Mouse (Mus musculus) hindbrain, postnatal 0 days (tissue): Measurements from ENCODE around the gene Nle1. TPM values are rescaled to one million over a fixed set of nuclear protein-coding genes. Genes with fewer than 3 reads are reported as not detected.

Source experiments
- ATAC-seq: fragments of 200-750 bp; cut with Nextera tagmentation; 2 replicates; pipeline ENCODE4 v1.8.0; 2017; ENCODE audit warnings: mild to moderate bottlenecking, moderate TSS enrichment, moderate library complexity
- DNase-seq: peaks from one replicate; pipeline ENCODE4 v3.0.0-alpha.2; 2015; ENCODE audit warnings: low spot score
- H3K27ac ChIP-seq: fragments of 300-500 bp; sonication (generic); 2 replicates; pipeline ENCODE4 v1.5.1; 2014; ENCODE audit warnings: mild to moderate bottlenecking
- H3K27me3 ChIP-seq: fragments of 300-500 bp; sonication (generic); 2 replicates; pipeline ENCODE4 v1.6.1; 2014; ENCODE audit warnings: low read length, mixed read lengths; ENCODE audit not compliant: insufficient read depth
- H3K36me3 ChIP-seq: fragments of 300-500 bp; sonication (generic); 2 replicates; pipeline ENCODE4 v1.6.1; 2014; ENCODE audit warnings: low read length, mixed read lengths; ENCODE audit not compliant: insufficient read depth
- H3K4me1 ChIP-seq: fragments of 300-500 bp; sonication (generic); 2 replicates; pipeline ENCODE4 v1.6.1; 2014; ENCODE audit warnings: antibody characterized with exemption, low read length, mixed read lengths; ENCODE audit not compliant: insufficient read depth
- H3K4me2 ChIP-seq: fragments of 300-500 bp; sonication (generic); 2 replicates; pipeline ENCODE4 v1.6.1; 2014; ENCODE audit warnings: low read depth, mild to moderate bottlenecking, low read length, moderate library complexity, mixed read lengths
- H3K4me3 ChIP-seq: fragments of 300-500 bp; sonication (generic); 2 replicates; pipeline ENCODE4 v1.5.1; 2014; ENCODE audit warnings: low read length
- H3K9ac ChIP-seq: fragments of 300-500 bp; sonication (generic); replicated peaks from 2 replicates; pipeline ENCODE4 v1.6.1; 2014; ENCODE audit warnings: mild to moderate bottlenecking, low read length, moderate library complexity, mixed read lengths
- H3K9me3 ChIP-seq: fragments of 300-500 bp; sonication (generic); 2 replicates; pipeline ENCODE4 v1.6.1; 2016; ENCODE audit warnings: low read length, mixed read lengths
- CTCF ChIP-seq: IDR thresholded peaks from 2 replicates; pipeline ENCODE4 v1.5.1; 2016; ENCODE audit warnings: antibody characterized with exemption, control low read depth, low read depth
- WGBS: fragments of 180-500 bp; shearing (Covaris S2); extraction: QIAGEN DNeasy Blood & Tissue Kit; methylation state at CpG from one replicate; pipeline ENCODE4 v1.1.7; 2014; 5-methylcytosine and 5-hydroxymethylcytosine counted together
- polyA plus RNA-seq: library from polyadenylated mRNA; unstranded; fragments of >200 nt; fragmentation: Nextera tagmentation; extraction: Ambion mirVana; gene quantifications from 2 replicates; pipeline ENCODE4 v1.2.1, GENCODE M21; 2015
- total RNA-seq: library from RNA; depleted of rRNA; stranded (reverse); fragments of >200 nt; gene quantifications from 2 replicates; pipeline ENCODE4 v1.2.3, GENCODE M21; 2014; rRNA removed

Gene Nle1
- 23.5 and 34.2 TPM in 2 replicates for total RNA-seq
- 26.0 and 27.2 TPM in 2 replicates for polyA plus RNA-seq

DNA sequence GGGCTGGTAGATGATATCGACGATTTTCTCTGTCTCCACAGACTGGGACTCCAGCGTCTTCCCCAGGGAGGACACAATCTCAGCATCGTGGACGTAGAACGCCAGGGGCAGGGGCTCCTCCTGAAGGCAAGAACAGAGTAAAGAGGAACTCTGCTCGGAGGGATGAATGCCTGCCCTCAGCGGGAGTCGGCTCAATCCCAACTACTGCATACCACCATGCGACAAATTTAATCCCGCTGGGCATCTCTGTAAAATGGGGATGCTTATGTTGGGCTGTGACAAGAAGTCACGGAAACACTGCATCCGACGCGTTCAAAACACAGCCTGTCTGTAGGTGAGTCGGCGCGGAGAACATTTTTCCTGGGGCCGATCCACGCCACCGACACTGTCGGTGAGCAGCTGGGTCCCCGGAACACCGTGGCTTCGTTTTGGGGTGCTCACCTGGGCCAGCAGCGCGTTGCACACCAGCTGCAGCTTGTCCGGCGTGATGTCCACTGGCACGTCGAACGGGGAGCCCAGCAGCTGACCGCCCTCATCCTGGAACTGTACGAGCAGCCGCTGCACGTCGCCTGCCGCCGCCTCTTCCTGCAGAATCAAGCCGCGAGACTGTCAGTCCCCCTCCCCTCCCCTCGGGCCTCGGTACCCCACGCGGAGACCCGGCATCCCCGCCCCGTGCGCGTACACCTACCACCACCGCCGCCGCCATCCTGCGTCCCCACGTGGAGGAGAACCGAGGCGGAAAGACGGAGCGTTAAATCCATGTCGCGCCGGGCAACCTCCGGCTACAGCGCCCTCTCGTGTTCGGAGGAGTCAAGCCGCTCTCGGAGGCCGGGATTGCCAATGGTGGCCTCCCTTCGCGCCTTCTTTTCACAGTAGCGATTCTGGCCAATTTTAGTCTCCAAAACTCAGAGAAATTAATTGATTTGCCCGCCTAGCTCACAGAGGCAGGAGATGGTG, at the start of gene Nle1:
Nle1 (minus strand) TSS at position 761 of the 957 bp plus-strand sequence.
- WGBS: under 1% methylated on average over 72 of the region's 73 CpGs
- H3K27ac ChIP-seq: peak within 1 kb of the TSS; percentile 69; the same call in 1 of the 2 replicates
- H3K9ac ChIP-seq: peak within 1 kb of the TSS; percentile 74

DNA sequence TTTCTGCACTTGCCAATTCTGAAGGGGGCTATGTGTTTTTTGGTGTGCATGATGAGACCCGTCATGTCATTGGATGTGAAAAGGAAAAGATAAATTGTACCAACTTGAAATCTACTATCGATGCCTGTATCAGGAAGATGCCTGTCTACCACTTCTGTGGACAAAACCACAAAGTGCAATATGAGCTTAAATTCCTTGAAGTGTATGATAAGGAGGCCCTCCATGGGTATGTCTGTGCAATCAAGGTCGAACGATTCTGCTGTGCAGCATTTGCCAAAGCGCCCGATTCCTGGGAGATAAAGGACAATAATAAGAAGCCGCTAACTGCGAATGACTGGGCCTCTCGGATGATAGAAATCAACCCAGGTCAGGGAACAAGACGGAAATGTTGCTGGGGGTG, 48.7 kb upstream of the Nle1 start:
- no peak for ATAC-seq
- 74% methylated on average over 10 of the region's 10 CpGs for WGBS
- Histone ChIP-seq H3K4me2 (no peak overlapping the region), H3K27ac (no peak overlapping the region), H3K9ac (no peak overlapping the region), H3K27me3 (peaks cover 8% of the 10 kb centered on the region), H3K4me1 (no peaks in the 10 kb centered on the region), H3K36me3 (no peaks in the 10 kb centered on the region), H3K4me3 (no peak overlapping the region), H3K9me3 (no peaks in the 10 kb centered on the region)
- TF ChIP-seq CTCF: no peak
- no peak for DNase-seq

More for the DNA sequence above, at the start of gene Nle1:
- Histone ChIP-seq H3K4me1 (peaks cover 9% of the 10 kb centered on the region), H3K27me3 (no peaks in the 10 kb centered on the region), H3K9me3 (no peaks in the 10 kb centered on the region), H3K36me3 (peaks cover 22% of the 10 kb centered on the region), H3K4me2 (peak within 1 kb of the TSS; percentile 84), H3K4me3 (peak within 1 kb of the TSS; percentile 84)
- peak; percentile 96 for TF ChIP-seq CTCF
- peak; percentile 87 for ATAC-seq
- peak; percentile 96 for DNase-seq

DNA sequence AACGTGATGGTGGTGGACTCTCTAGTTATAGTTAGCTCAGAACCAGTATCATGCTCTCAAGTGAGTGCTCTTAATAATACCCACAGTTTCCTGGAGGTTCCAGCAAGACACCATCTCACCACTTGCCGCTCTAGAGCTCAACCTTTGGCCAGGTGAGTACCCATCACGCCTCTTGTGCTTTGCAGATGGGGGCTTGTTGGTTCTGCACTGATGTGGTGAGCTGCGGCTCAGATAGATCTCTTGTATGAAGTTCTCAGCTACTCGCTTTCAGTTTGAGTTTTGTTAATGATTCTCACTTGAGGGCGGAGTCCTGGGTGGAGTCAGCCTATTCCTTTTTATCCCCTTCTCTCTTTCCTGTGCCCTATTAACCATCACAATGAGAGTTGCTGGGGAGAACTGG, 46.4 kb upstream of the Nle1 start:
- Histone ChIP-seq H3K9ac (no peak overlapping the region), H3K4me2 (no peak overlapping the region), H3K36me3 (no peaks in the 10 kb centered on the region), H3K9me3 (no peaks in the 10 kb centered on the region), H3K27ac (no peak overlapping the region), H3K4me3 (no peak overlapping the region), H3K4me1 (no peaks in the 10 kb centered on the region), H3K27me3 (peaks cover 22% of the 10 kb centered on the region)
- DNase-seq (no peak), ATAC-seq (no peak)
- 80% methylated on average over 6 of the region's 6 CpGs for WGBS
- TF ChIP-seq CTCF: no peak

DNA sequence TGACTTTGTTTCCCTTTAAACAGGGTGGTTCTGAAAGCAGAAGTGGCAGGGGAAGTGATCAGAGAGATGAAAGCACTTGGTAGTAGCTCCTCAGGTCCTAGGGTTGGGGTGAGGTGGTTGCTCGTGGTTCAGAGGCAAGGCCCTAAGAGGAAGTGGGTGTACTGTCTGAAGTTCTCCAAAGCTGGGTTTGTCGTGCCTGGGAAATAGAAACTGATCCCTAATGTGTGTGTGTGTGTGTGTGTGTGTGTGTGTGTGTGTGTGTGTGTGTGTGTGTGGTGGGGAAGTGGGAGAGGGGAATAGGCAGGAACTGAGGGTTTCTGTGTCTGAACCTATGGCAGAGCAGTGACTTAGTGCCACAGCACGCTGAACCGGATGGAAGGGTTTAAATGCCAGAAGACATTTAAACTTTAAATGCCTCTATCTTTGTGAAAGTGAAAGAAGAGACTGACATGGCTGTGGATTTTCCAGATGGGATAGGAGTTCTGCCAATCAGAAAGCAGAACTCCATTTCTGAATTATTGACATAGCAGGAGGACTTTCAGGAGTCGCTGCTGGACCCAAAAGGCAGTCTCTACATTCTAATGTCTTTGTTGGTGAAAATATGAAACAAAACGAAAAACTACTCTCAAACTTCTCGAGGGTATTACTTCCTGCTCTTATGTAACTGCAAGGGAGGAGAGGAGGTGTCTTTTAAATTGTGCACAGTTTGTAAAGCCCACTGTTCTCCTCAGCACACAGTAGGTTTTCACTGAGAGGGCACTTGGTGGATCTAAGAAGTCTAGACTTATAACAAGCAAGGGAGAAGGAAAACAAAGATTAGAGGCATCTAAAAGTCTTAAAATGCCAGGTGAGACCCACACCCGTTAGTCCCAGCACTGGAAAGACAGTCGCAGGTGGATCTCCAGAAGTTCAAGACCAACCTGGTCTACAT, 44.7 kb upstream of the Nle1 start:
- DNase-seq (no peak), ATAC-seq (no peak)
- Histone ChIP-seq H3K27ac (no peak overlapping the region), H3K4me2 (0 out of 2 replicates have a peak overlapping the region, but pooled peaks have one; percentile 21), H3K27me3 (peaks cover 22% of the 10 kb centered on the region), H3K4me1 (no peaks in the 10 kb centered on the region), H3K9ac (no peak overlapping the region), H3K36me3 (no peaks in the 10 kb centered on the region), H3K4me3 (peak overlapping the region; percentile 26; the same call in 1 of the 2 replicates), H3K9me3 (no peaks in the 10 kb centered on the region)
- 73% methylated on average over 9 of the region's 9 CpGs for WGBS
- TF ChIP-seq CTCF: no peak

DNA sequence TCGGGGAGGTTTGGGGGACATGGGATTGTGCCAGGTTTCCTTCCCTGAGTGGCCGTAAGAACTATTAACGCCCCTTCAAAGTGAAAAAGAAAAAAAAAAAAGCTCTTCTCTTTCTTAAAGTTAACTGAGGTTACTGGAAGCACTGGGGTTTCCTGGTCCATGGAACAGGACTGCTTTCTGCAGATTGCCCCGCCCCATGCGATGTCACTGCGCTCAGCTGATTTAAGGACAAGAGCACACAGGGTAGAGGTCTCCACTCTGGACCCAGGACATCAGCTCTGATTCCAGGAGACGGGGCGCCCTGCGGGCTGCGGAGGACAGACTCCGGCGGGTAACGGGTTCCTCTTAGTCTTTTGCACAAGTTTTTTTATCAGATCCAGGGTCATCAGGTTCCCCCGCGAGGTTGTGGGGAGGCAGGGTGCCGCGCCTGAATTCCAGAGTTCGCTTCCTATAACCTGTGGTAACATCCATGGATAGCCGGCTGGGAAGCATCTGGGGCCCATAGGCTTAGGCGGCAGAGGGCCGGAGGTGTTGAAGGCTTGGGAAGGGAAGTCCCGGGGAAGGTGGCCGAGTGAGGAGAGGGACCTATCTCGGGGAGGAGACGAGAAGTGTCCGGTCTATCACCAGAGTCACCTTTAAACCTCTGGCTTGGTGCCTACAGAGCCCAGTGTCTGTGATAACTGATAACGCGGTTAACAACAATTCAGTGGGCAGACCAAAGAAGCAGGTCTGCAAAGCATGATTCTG, 43.8 kb upstream of the Nle1 start:
- 13% methylated on average over 28 of the region's 28 CpGs for WGBS
- ATAC-seq: no peak

More for the DNA sequence above, 43.8 kb upstream of the Nle1 start:
- Histone ChIP-seq H3K4me3 (peak overlapping the region; percentile 26), H3K27ac (no peak overlapping the region; the same call in 1 of the 2 replicates), H3K4me1 (no peaks in the 10 kb centered on the region), H3K4me2 (peak overlapping the region; percentile 35), H3K9me3 (no peaks in the 10 kb centered on the region), H3K9ac (no peak overlapping the region; the same call in 1 of the 2 replicates), H3K36me3 (no peaks in the 10 kb centered on the region), H3K27me3 (peaks cover 22% of the 10 kb centered on the region)
- no peak for DNase-seq
- TF ChIP-seq CTCF: no peak
